Mouse (Mus musculus) heart, postnatal 25 days (tissue): ENCODE results near the gene Rars2. TPM values are rescaled to one million over a fixed set of nuclear protein-coding genes. Genes with fewer than 3 reads are reported as not detected.

ENCODE experiments used
- total RNA-seq, 2 experiments: library from RNA; stranded (reverse); gene quantifications; 2 replicates each; pipeline ENCODE4 v1.2.3; 2021

Gene Rars2
- total RNA-seq, 2 experiments from 2014 or later = 29.4 to 30.5 TPM

Other genes with a start within 250 kb of the Rars2 start
- 10 to 100 TPM; 52.5 to 56.3 TPM for gene Akirin2, start 64.0 kb upstream of the Rars2 start, total RNA-seq
- gene Orc3, start within 50 bp of the Rars2 start, total RNA-seq = 10 to 100 TPM; 35.7 TPM
- gene Slc35a1, start 72.5 kb downstream of the Rars2 start, total RNA-seq = 10 to 100 TPM; 15.0 to 16.1 TPM
- under 1 TPM; 0.18 to 0.22 TPM for gene Cfap206, start 115.2 kb downstream of the Rars2 start, total RNA-seq
- not detected for gene Gm136, start 141.3 kb downstream of the Rars2 start, total RNA-seq
- 10 to 100 TPM; 57.9 to 59.8 TPM for gene Smim8, start 163.5 kb downstream of the Rars2 start, total RNA-seq